Mouse (Mus musculus) adipocyte (in vitro differentiated cells): ENCODE measurements around the gene Phf3.
"Not testable (repeated sequence)": the region's sequence is repeated elsewhere in the genome, so short reads cannot be mapped to it uniquely, and the experiment has no call there.

Experiments
- DNase-seq: peaks from one replicate; pipeline ENCODE4 v3.0.0-alpha.2; 2016; ENCODE audit warnings: low spot score

Phf3 gene

DNA sequence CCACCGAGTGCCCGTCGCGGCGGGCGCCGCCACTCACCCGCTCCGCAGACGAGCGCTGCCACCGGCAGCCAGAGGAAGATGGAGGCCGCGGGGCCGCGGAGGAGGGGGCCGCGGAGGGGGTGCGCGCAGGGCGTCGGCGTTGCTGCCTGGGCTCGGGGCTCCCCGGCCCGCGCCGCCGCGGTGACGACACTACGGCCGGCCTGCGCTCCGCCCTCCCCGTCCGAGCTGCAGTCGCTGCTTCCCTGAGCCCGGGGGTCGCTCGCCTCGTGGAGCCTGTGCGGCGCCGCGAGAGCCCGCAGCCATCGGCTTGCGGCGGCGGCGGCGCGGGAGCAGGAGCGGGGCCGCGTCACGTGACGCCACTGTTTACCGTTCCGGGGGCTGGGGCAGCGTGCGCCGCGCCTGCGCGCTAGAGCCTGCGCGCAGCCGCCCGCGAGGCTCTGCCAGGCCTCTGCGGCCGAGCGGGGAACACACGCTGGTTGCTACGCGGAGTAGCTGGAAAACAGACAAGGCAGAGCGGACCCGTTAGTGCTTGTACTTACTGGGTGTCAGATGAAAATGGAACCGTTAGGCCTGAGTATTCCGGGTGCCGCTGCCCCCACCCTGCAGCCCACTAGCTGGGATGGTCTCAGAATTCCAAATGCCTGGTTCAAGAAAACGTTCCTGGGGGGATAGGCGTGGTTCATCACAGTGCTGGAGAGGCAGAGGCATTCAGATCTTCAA, at the start of gene Phf3:
Phf3 (minus strand) TSS at position 381 of the 720 bp plus-strand sequence.
- peak; percentile 88 for DNase-seq

DNA sequence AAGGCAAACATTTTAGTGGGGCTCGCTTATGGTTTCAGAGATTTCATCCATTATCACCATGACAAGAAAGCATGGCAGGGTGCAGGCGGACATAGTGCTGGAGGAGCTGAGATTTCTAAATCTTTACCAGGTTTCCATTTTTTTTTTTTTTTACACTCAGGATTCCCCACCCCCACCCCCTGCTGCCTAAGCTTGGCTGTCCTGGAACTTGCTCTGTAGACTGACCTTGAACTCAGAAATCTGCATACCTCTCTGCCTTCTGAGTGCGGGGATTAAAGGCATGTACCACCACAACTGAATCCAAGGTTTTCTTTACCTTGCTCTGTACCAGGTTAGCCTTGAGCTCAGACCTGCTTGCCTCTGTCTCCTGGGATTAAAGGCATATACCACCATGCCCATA, 48.5 kb upstream of the Phf3 start:
- DNase-seq, result no peak

DNA sequence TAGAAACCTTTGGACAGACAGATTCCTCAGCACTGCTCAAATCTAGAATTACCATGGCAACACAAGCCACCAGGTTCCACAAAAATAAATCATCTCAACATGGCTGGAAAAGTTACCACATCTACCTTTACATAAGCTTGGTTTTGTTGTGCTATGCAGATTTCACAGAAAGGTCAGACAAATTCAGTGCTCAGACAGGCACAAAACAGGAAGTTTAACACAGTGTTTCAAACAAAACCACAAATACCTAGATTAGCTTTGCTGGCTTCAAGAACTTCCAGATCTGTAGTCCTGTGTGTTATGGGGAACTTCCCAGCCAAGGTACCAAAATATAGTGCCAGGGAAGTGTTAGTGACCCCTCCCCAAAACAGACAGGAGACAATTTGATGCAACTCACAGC, 47.5 kb upstream of the Phf3 start:
- no peak for DNase-seq

DNA sequence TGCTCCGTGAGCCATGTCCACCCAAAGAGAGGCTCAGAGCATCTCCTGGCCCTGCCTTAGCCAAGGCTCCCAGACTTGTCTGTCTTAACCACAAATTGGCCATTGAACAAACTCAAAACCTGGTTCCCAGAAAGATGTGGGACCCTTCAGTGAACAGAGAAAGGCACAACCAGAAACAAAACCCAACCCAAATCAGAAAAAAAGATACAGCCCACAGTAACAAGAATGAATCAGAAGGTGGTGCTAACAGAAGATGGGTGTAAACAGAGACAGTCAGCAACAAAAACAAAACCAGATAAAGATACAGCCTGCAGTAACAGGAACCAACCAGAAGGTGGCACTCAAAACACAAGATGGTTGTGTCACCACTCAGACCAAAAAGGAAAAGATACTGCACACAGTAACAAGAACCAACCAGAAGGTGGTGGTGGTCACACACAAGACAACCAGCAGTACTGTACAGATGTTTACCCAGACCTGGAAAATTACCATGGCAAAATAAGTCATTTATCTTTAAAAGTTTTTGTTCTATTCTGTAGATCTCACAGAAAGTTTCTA, 47.0 kb upstream of the Phf3 start:
- DNase-seq, result no peak

DNA sequence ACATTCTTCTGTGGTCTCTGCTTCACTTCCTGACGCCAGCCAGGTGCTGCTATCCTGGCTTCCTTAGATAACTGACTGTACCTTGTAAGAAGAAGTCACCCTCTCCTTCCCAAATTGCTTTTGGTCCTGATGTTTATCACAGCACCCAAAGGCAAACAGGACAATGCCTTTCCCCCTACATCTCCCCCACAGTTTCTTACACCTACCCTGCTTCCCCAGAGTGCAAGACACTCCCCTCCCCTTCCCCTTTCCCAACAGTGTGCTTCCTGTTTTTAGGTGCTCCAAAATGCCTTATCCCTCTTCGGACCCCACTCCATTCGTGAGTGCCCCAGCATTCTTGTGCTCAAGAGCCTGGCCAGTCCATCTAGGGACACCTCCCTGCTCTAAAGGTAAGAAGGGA, 36.5 kb upstream of the Phf3 start:
- no peak for DNase-seq

DNA sequence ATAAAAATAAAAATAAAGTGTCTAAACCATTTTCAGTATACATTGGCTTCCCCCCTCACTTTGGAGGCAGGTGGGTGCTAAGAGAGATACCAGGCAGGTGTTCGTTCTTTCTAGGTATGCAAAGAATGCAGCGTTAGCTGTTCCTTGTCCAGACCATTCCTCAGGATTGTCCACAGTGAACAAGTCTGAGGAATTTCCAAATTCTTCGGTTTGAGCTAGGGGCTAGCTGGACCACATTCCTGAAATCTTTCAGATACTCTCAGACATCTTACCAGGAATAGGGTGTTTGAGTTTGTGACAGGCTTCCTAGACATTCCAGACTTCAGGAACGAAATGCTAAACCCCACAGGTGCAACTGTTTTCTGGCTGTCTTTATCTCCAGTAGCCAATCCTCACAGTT, 35.1 kb upstream of the Phf3 start:
- DNase-seq, result no peak

DNA sequence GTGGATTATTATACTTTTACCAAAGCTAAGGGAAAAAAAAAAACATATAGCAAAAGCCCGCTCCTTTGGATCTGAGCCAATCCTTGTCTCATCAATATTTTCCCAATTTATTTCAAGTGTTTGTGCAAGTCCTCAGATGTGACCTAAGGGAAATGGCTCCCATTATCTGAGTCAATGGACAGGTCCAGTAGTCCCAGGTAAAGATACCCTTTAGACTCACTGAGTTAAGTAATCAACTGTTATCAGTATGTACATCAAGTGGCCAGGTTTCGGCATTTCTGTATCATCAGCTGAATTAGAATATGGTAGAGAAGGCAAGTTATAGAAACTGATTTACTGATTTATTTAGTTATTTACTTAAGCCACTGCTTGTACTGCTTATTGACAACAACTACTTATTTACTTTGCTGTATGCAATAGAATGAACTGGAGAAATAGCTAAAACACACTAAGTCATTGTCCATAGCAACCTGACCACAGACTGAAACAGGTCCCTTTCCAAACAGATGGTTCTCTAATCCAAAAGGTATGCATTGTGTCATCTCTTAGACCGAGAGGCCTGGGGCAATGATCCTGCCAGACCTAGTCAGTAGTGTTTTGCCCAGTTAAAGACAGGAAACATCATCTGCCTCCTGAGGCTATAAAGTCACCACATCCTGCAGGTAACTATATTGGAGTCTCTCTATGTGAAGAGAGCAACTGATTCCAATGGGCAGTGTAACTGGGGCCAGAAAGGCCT, 29.9 kb upstream of the Phf3 start:
- no peak for DNase-seq

DNA sequence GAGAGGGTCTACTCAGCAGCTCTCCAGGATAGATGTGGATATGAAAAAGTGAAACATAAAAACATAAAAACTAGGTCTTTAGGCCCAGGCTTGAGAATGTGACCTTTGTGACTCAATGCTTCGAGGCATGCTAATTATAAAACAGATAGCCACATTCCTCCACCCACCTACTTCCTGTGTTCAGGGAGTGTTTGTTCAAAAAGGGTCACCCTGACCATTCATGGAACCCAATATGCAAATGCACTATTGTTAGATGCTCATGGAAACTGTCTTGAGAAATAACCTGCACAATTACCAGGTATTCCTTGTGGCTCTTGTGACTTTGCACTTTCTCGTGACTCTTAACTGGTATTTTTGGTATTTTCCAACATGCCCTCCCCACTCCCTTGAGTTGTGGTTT, 25.0 kb upstream of the Phf3 start:
- no peak for DNase-seq

DNA sequence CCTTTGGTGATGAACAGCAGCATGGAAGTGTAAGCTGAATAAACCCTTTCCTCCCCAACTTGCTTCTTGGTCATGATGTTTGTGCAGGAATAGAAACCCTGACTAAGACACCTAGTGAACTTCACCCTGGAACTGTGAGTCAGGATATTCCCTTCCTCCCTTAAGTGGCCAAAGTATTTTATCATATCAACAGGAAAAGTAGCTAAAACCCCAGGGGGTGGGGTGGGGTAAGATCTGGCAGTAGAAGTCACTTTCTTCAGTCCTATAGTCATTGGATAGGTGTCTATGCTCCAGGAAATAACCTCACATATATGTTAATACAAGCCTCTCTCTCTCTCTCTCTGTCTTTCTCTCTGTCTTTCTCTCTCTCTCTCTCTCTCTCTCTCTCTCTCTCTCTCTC, 21.6 kb upstream of the Phf3 start:
- DNase-seq, result not testable (repeated sequence)

DNA sequence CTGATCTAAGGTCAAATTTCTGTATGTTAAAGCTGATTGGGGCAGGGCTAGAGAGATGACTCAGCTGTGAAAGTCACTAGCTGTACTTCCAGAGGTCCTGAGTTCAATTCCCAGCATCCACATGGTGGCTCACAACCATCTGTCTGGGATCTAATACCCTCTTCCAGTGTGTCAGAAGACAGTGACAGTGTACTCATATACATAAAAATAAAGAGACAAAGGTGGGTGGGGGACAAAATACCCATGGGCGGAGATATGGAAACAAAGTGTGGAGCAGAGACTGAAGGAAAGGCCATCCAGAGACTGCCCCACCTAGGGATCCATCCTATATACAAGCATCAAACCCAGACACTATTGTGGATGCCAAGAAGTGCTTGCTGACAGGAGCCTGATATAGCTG, 10.1 kb upstream of the Phf3 start:
- DNase-seq, result not testable (repeated sequence)

DNA sequence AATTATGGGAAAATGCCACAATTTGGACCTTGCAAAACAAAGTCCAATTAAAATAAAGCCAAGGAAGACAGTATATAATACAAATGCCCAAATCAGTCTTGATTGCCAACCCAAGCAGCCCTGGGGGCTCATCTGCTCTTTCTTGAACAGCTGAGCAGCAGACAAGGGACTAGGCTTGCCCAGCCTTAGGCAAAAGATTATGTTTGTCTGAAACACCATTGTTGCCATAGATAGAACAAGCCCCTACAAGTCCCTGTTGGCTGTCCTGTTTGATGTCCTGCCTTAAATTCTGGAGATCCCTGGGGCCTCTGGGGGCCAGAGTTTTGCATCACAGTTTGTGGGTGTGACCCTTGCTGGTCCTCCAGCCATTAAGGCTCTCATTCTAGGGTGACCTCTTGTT, 2.0 kb upstream of the Phf3 start:
- DNase-seq, result no peak

DNA sequence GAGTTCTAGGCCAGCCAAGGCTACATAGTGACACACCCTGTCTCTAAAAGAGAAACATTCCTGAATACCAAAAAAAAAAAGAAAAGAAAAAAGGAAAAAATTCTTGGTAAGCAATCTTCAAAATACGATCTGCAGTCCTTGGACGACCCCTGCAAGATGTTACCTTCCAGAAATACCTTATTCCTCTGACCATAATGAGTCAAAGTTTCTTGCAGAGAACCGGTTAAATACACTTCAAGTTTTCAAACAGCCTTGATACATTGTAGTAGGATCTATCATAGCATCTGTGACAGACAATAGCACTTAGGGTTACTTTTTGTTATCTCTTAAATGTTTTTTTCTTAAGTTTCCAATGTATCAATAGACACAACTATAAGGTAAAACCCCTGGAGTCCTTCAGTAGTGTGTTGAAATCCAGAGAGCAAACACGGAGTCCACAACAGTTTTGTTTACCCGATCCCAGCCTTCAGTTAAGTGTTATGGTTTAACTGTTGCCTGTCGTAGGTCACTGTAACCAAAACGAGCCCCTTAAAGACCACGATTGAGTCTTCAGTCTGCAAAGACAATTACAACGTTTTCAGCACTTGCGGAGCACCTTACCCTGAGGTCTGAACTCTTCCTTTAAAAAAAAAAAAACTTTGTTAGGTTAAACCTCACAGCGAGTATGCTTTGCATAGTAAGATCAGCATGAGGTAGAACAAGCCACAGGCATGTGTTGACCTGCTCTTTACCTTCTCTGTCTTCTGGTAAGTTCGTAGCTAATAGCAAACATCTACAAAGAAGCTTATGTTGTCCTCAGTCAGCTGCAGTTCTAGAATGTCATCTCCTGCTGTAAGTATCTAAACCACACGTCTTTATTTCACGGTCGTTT, 775 bp upstream of the Phf3 start:
- DNase-seq, result no peak

DNA sequence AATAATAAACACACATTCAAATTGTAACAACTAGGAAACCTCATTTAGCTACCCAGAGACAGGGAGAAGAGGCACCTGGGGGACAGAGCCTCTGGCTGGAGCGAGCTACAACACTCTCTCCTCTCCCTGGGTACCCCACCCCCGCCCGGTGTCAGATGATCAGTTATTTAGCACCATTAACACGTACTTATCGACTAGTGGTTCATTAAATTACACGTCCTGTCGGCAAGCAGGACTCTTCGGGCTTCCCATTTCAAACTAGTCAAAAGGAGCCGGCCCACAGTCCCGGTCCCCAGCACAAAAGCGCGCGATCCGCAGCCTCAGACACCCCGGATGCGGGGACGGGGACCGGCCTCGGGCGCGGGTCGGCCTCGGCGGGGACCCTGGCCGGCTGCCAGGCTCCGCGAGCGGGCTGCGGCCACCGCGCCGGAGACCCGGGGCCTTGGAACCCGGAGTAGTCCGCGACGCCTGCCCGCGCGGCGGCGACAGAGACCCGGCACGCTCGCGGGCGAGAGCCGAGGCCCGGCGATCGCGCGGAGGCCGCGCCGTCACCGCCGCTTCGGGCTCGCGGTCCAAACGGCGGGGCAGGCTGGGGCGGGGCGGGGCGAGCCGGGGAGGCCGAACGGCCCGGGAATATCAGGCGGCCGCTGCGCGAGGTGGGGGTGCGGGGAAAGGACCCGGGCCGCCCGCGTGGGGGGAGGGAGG, 733 bp downstream of the Phf3 start:
- peak; percentile 68 for DNase-seq

DNA sequence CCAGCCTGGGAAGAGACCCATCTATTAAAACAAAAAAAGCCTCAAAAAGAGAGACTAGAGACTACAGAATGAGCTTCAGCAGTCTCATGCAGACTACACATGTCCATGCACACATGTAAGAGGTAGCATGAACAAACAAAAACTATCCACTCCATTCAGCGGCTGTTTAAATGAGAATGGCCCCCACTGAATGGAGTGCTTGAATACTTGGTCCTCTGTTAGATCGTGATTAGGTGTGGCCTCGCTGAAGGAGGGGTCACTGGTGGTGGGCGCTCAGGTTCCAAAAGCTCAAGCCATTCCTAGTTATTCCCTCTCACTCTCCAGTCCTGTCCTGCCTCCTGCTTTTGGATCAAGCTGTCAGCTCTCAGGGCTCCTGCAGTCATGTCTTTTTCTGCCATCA, 5.9 kb downstream of the Phf3 start:
- DNase-seq, result no peak

DNA sequence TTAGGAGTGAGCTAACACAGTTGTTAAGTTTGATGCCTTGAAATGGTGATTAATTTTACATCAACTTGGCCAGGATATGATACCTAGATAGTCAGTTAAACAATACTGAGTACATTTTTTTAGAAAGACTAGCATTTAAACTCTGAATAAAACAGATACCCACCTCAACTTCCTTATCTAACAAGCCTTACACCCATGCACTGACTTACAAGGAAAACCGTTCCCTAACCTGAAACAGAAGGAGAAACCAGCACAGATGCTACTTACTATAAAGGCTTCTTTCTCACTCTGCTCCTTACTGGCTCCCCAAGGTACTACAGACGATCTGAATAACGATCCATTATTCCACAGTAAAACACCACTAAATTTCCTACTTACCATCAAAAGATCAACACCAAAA, 21.2 kb downstream of the Phf3 start:
- no peak for DNase-seq

DNA sequence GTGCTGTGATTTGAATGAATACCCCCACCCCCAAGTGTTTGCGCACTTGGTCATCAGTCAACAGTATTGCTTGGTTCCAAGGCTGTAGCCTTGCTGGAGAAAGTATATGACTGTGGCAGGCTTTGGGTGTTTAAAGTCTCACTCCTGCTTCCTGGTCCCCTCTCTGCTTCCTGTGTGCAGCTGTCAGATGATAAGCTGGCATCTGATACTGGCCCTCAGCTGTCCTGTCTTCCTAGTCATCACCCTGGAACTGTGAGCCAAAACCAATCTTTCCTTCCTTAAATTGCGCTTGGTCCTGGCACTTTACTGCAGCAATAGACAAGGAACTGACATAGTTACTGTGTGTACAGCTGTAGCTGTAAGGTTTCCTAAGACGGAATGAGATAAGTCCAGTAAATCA, 21.8 kb downstream of the Phf3 start:
- DNase-seq, result no peak

DNA sequence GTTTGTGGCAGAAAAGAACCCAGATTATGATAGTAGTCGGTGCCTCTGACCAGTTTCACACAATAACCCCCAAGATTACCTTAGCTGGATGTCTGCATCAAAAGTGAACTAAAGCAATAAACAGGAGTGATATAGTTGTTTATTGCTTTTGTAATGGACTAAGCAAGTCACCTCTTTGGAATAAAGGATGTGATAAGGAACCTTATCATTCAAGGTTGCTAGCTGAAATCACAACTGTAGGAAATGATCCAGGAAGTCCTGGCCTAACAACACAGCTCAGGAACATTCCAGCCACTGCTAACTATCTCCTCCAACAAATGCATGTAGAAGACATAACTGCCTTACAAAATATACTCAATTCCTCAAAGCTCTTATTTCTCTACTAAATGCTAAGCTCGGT, 22.8 kb downstream of the Phf3 start:
- no peak for DNase-seq

DNA sequence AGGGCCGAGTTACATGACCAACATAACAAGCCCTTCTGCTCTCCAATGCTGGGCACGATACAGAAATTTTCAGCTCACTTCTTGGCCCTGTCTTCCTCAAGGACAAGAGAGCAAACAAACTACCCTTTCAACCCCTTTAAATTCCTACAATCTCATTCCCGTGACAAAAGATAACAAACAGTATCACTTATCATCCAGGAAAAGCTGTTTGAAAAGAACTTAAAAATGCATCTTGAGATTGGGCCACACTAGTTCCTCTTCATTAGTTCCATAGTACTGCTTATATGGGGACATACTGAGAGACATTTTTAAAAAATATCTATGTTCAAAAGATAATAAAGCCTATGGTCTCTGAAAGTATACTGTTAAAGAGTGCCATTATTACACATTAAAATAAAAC, 23.8 kb downstream of the Phf3 start:
- DNase-seq, result no peak

DNA sequence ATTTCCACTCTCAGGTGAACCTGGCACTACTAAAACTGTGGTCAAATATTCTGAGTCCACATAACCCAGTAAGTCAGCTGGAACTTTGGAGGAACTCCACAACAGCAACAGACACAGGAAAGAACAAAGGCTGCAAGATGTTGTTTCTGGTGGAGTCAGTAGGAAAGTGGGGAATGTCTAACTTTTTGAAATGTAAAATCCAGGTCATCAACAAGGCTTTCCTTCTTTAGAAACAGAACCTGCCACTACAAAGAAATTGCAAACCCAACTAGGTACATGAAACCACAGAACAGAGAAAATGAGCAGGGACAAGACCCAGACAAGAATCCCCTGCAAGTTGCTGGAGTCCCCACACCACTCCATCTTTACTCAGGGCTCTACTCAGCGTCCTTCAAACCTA, 26.0 kb downstream of the Phf3 start:
- no peak for DNase-seq

DNA sequence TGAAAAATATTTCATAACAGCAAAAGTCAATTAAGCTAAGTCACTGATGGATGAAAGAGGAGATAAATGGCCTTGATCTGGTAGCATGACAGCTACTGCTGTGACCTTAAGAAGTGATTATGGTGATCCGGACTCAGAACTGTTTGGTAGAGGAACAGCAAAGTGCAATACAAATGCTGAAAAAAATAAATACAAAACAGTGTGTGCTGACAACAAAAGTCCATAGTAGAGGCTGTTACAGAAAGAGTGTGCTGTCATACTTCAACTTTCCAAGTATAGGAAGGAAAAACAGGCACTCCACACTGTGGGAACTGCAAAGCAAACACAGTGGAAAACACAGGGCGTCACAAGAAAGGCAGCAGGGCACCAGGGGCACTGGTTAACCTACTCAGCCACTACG, 34.1 kb downstream of the Phf3 start:
- DNase-seq, result no peak

DNA sequence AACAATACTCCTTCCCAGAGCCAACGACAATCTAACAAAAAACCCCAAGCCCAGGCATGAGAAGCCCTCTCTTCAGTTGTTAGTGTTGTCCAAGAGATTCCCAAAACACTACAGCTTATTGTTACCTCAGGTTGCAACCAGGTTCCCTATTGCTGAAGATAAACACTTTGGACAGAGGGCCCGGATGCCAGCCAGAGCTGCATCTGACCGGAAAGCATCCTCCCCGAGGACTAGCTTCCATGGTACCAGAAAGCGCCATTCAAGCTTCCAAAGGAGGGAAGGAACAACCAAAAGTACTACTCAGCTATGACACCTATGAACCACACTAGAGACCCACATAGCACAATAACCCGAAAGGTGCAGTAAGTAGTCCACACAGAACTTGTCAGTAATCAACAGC, 38.2 kb downstream of the Phf3 start:
- DNase-seq, result no peak

DNA sequence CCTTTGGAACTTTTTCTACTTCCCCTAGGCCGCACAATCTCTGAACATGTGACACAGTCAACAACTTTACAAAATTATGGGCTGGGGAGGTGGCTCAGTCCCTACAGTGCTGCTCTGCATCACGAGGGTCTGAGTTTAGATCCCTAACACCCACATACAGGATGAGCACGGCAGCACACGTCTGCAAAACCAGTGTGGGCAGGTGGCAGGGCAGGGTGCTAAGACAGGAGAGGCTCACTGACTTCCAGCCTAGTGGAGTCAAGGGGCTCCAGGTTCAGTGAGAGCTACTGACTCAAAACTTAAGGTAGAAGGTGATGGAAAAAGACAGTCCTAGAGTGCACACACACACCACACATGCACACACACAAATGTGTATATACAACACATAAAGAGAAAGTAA, 40.9 kb downstream of the Phf3 start:
- no peak for DNase-seq
